Mouse (Mus musculus): Measurements from ENCODE around the gene Tecta.

Gene Tecta

DNA sequence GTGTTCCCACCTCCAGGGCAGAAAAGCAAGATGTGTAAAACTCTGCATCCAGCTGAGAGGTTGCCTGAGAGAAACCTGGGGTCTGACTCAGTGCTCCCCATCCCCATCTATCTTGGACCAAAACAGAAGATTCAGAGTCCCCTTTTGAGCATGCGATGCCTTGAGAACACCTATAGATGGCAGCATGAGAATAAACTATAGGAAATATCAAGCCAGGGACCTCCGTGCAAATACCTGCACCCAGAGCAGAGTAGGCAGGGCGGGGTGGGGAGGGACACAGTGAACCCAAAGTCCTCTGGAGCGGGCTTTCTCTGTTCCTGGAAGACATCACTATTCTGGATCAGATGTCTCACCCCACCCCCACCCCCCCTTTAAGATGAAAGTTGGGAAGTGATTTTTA lies 11.2 kb downstream of the Tecta start:
- in situ Hi-C loops (cut with MboI, MseI), result no loop called here

DNA sequence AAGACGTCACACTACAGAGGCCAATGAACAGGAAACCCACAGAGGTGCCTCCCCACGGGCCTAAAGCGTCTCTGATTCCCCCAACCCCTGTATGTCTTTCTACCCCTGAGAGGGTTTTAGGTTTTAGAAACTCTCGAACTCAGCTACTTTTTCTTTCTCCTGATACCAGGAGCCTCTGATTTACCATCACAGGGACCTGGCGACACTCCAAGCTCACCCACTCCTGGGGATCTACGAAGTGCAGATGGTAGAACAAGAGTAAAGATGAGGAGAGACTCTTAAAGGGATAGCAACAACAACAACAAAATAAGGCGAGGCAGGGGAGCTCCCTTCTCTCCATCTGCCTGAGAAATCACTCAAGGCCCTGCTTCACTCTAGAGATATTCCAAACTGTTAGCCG lies 12.7 kb downstream of the Tecta start:
- in situ Hi-C loops (cut with MboI, MseI), result no loop called here

GRCm38 (mm10) chr9:42385656-42386055 lies 14.1 kb downstream of the Tecta start:
- in situ Hi-C loops (cut with MboI, MseI), result no loop called here

GRCm38 (mm10) chr9:42382628-42383347 lies 16.9 kb downstream of the Tecta start:
- in situ Hi-C loops (cut with MboI, MseI), result no loop called here

GRCm38 (mm10) chr9:42382063-42382462 lies 17.7 kb downstream of the Tecta start:
- in situ Hi-C loops (cut with MboI, MseI), result no loop called here

DNA sequence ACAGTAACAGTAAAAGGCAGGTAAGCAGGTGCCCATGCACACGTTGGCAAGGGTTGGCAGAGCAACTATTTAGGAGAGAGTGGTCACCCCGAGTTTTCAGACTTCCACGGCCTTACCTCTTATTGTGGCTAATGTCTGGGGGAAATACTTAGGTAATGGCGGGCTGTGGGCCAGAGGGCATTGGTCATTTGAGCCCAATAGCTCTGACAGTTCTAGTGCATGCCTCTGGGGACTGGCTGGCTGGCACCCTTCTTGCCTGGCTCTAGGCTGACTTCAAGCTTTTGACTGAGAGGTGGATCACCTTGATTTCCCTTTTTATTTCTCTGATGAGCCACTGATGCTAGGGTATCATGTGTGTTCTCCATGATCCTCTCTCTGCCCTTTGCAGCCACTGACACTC lies 21.7 kb downstream of the Tecta start:
- in situ Hi-C loops (cut with MboI, MseI), result no loop called here

- in situ Hi-C loops (cut with MboI, MseI), result no loop called here
These were observed 22.1 kb downstream of the Tecta start for GRCm38 (mm10) chr9:42377656-42378055.

DNA sequence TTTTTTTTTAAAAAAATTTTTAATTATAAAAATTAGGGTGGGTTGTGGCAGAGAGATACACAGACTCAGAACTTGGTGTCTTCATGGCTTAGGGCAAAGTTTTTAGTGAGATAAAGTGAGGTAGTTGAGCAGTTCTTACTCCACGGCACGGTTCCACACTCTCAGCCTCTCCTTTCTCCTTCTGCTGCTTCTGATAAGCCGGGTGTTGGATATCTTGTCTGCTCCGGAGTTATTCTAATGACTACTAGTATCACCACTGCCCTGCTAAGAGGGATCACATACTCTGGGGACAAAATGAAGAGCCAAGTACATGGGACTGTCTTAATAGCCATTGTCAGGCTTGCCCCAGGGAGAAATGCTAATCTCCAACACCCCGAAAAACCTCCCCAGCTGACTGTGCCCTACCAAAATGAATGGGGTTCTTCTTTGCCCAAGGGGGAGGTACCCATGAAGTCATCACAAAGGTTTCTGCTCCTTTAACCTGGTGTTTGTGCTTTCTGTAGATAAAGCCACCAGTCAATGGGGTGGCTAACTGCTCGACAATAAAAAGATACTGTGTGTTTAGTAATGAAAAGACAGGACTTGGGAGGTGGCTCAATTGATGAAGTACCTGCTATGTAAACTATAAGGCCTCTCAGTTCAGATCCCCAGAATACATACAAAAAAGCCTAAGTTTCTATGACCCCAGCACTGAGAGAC lies 27.9 kb downstream of the Tecta start:
- in situ Hi-C loops (cut with MboI, MseI), result no loop called here

- in situ Hi-C loops (cut with MboI, MseI), result no loop called here
These were observed 42.1 kb downstream of the Tecta start for GRCm38 (mm10) chr9:42357585-42357984.

DNA sequence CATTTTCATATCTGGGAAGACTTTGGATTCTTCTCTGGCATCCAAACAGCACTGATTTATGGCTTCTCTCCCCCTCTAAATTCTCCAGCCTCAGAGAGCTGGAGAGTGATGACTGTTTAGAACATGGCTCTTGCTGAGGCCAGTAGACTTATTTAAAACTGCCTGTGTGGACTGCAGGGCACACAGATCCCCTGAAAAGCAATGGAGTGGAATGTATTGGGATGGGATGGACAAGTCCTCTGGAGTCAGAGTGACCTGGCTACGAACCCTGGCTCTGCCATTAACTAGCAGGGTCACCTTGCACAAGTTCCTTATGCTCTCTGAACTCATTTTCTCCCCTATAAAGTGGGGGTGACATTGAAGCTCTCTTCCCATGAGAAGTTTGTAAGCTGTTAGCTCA lies 44.9 kb downstream of the Tecta start:
- in situ Hi-C loops (cut with MboI, MseI), result no loop called here

DNA sequence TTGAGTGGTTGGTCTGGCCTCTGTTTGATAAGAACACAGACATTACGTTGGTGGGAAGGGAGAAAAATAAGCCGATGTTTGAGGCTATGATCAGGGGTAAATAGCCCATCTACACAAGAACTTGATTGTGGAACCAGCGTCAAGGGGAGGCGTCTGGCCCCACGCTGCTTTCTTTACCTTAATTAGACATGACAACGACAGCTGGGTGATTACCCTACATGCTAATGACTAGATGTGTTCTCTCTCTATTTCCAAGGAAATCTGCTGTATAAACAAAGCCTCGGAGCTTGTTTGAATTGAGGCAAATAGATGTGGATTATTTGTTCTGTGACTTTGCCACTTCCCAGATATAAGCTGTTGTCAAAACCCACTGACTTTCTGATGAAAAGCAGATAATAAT lies 49.9 kb downstream of the Tecta start:
- in situ Hi-C loops (cut with MboI, MseI), result no loop called here

- in situ Hi-C loops (cut with MboI, MseI), result no loop called here
These were observed 53.4 kb downstream of the Tecta start for GRCm38 (mm10) chr9:42346297-42346696.

GRCm38 (mm10) chr9:42339151-42339550 lies 60.6 kb downstream of the Tecta start:
- in situ Hi-C loops (cut with MboI, MseI), result no loop called here

DNA sequence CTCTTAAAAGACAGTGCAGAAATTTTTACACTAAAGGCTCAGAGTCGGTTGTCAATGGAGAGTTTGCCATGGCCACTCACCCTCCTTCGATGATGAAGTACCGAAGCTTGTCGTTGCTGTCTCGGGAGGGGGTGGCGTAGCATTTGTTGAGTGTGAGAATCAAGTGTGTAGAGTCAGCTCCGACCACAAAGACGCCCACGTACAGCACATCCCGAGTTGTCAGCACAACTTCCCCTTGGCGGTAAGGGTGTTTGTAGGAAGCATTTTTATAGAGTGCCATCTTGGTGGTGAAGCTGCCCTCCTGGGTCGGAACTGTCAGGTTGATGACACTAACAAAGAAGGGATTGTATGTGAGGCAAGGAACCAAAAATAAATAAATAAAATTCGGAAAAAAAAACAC lies 62.7 kb downstream of the Tecta start:
- in situ Hi-C loops (cut with MboI, MseI), result no loop called here

DNA sequence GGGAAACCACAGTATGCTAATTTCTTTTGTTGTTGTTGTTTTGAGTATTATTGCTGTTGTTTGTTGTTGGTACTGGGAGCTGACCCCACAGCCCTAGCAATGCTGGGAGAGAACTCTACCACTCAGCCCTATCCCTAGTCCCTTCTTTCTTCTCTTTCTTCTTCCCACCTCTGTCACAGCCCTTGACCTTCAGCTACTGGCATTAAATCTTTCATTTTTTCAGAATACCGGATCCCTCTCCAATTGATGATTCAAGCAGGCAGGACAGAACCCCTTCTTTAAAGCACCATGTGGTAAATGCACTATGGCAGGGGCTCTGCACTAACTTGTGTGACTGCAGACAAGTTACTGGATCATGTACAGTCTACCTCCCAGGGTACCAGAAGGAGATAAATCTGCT lies 63.2 kb downstream of the Tecta start:
- in situ Hi-C loops (cut with MboI, MseI), result no loop called here

DNA sequence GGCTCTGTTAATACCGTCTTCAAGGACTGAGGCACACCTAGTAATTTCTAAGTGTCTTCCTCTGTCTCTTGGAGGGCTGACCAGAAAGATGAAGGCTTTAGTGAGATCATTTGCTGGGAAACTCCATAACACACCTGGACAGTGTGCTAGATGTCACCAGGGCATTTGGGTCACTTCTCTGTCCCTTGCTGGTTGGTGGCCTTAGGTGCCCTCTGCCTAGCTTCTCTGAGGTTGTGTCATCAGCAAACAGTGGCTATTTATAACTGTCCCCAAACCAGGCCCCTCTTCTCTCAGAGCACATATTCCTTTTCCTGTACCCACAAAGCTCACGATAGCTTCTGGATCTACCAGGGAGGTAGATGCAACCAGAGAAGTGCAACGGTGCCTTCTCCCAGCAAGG lies 64.8 kb downstream of the Tecta start:
- in situ Hi-C loops (cut with MboI, MseI), result no loop called here

DNA sequence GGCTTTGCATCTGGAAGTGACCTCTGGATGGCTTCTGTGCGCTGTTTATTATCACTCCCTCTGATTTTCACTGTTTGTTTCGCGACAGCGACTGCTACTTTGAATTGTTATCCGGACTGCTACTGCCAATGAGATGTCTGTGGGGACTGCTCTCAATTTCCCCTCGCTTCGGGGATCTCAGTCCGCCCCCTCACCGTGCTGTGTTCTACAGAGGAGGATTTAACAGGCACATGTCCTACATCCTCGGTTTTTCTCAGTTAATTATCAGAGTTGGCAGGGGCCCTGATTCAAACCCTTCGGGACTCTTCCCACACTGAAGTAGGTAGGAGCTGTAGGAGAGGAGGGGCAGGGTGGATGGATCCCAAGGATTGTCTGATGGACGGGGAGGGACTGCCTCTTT lies 67.0 kb downstream of the Tecta start:
- in situ Hi-C loops (cut with MboI, MseI), result no loop called here

GRCm38 (mm10) chr9:42331341-42331740 lies 68.4 kb downstream of the Tecta start:
- in situ Hi-C loops (cut with MboI, MseI), result no loop called here

DNA sequence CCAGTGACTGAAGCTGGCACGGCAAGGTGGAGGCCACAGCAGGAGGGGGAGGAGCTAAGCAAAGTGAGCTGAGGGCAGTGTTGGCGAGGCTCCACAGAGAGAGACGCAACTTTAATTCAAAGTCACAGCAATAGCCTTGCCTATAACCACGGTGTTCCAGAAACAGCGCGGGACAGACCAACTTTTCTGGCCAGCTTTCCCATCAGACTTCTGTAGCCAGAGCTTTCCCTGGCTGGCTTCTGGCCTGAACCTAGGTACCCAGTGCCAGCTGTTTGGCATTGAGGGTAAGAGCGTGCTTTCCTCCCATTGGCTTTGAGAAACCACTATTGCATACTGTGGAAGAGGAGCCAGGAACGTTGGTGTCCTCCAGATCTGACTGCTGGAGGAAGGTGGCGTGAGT lies 70.0 kb downstream of the Tecta start:
- in situ Hi-C loops (cut with MboI, MseI), result loop anchor here (10.0 kb wide), 1 partner anchor 605 kb away; no protein-coding TSS in a partner anchor

DNA sequence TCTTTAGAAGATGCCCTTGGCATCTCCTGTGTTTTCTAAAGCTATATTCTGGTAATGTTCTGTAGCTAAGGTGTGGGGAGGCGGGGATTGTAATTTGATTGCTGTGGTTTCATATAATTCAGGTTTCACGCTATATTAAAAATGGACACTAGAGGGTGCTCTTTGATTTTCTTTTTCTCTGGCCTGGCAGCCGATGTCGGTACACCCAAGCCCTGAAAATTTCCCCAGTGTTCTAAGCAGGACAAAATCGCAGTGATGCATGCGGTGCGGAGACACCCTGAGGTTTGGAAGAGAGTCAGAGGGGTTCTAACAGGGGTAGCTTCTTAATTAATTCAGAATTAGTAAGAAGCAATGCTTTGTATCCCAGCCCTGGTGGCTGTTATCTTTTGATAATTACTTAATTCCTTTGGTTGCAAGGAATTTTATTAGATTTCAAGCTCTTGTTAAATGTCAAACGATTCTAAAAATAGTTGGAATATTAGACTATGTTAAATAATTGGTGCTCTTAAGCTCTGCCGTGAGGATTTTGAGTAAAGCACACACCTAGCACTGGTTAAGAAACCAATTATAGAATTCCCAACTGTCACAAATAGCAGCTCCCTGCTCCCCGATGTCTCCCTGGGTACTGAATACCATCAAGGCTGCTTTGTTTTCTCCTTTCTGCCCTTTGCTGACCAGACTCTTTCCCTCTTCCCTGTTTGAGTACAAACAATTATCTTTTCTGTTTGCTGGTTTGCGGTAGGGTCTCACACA lies 72.9 kb downstream of the Tecta start:
- in situ Hi-C loops (cut with MboI, MseI), result loop anchor here (10.0 kb wide), 1 partner anchor 608 kb away; no protein-coding TSS in a partner anchor

GRCm38 (mm10) chr9:42324640-42325394 lies 74.9 kb downstream of the Tecta start:
- in situ Hi-C loops (cut with MboI, MseI), result loop anchor here (10.0 kb wide), 1 partner anchor 610 kb away; no protein-coding TSS in a partner anchor

DNA sequence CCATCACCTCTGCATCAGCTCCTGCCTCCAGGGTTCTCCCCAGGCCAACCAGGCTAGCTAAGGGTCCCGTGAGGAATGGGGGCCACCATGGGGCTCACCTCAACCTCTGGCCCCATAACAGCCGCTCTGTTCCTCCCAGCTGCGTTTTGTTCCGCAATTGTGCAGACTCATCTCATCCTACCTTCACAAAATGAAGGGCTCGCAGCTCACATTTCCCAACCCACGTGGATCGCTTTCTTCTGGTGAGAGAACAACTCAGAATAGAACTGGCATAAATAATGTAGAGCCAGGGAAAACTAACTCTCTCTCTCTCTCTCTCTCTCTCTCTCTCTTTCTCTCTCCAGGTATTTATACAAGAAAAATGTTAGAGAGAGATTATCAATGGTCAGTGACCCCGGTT lies 76.5 kb downstream of the Tecta start:
- in situ Hi-C loops (cut with MboI, MseI), result loop anchor here (10.0 kb wide), 1 partner anchor 612 kb away; no protein-coding TSS in a partner anchor

Measured in T-helper 1 cell (primary cell).